Mouse (Mus musculus): ENCODE results near the gene Plxna1. TPM values are rescaled to one million over a fixed set of nuclear protein-coding genes. Genes with fewer than 3 reads are reported as not detected.

Gene Plxna1
- polyA plus RNA-seq, 1 experiment from 2014 or later: 35.6 TPM

- Histone ChIP-seq H3K4me1 (replicated peaks; ENCODE audit: control insufficient read depth, insufficient read depth, low read length) (no peaks in the 10 kb centered on the region), H3K9me3 (ENCODE audit: control insufficient read depth, low read length) (no peaks in the 10 kb centered on the region), H3K4me2 (replicated peaks; ENCODE audit: low read depth, low read length) (no peak overlapping the region), H3K9ac (ENCODE audit: low read depth, low read length) (no peak overlapping the region), H3K36me3 (ENCODE audit: control insufficient read depth, insufficient read depth, low read length) (no peaks in the 10 kb centered on the region), H3K4me3 (ENCODE audit: low read depth, low read length) (no peak overlapping the region), H3K27ac (ENCODE audit: low read depth, low read length) (no peak overlapping the region), H3K27me3 (ENCODE audit: control insufficient read depth, insufficient read depth, low read length) (no peaks in the 10 kb centered on the region)
- no peak for DNase-seq (ENCODE audit: low spot score)
- ATAC-seq (ENCODE audit: low FRiP score): no peak
- 94% methylated on average over 4 of the region's 4 CpGs for WGBS
These were observed 35.5 kb upstream of the Plxna1 start for GRCm38 (mm10) chr6:89397919-89398318.

GRCm38 (mm10) chr6:89393820-89394219, 31.4 kb upstream of the Plxna1 start:
- Histone ChIP-seq H3K27me3 (ENCODE audit: control insufficient read depth, insufficient read depth, low read length) (no peaks in the 10 kb centered on the region), H3K36me3 (ENCODE audit: control insufficient read depth, insufficient read depth, low read length) (no peaks in the 10 kb centered on the region), H3K9me3 (ENCODE audit: control insufficient read depth, low read length) (no peaks in the 10 kb centered on the region), H3K27ac (ENCODE audit: low read depth, low read length) (no peak overlapping the region), H3K9ac (ENCODE audit: low read depth, low read length) (no peak overlapping the region), H3K4me1 (replicated peaks; ENCODE audit: control insufficient read depth, insufficient read depth, low read length) (no peaks in the 10 kb centered on the region), H3K4me2 (replicated peaks; ENCODE audit: low read depth, low read length) (no peak overlapping the region), H3K4me3 (ENCODE audit: low read depth, low read length) (no peak overlapping the region)
- ATAC-seq (ENCODE audit: low FRiP score) (no peak), DNase-seq (ENCODE audit: low spot score) (no peak)
- 89% methylated on average over 2 of the region's 2 CpGs for WGBS

GRCm38 (mm10) chr6:89392213-89392612, 29.8 kb upstream of the Plxna1 start:
- Histone ChIP-seq H3K27ac (ENCODE audit: low read depth, low read length) (no peak overlapping the region), H3K4me1 (replicated peaks; ENCODE audit: control insufficient read depth, insufficient read depth, low read length) (no peaks in the 10 kb centered on the region), H3K36me3 (ENCODE audit: control insufficient read depth, insufficient read depth, low read length) (no peaks in the 10 kb centered on the region), H3K9me3 (ENCODE audit: control insufficient read depth, low read length) (no peaks in the 10 kb centered on the region), H3K9ac (ENCODE audit: low read depth, low read length) (no peak overlapping the region), H3K4me2 (replicated peaks; ENCODE audit: low read depth, low read length) (no peak overlapping the region), H3K27me3 (ENCODE audit: control insufficient read depth, insufficient read depth, low read length) (no peaks in the 10 kb centered on the region), H3K4me3 (ENCODE audit: low read depth, low read length) (no peak overlapping the region)
- no peak for ATAC-seq (ENCODE audit: low FRiP score)
- no peak for DNase-seq (ENCODE audit: low spot score)
- 96% methylated on average over 2 of the region's 2 CpGs for WGBS

GRCm38 (mm10) chr6:89389771-89390170, 27.4 kb upstream of the Plxna1 start:
- DNase-seq (ENCODE audit: low spot score) (peak; percentile 27), ATAC-seq (ENCODE audit: low FRiP score) (peak; percentile 70; the same call in 1 of the 2 replicates)
- Histone ChIP-seq H3K4me2 (replicated peaks; ENCODE audit: low read depth, low read length) (no peak overlapping the region), H3K36me3 (ENCODE audit: control insufficient read depth, insufficient read depth, low read length) (no peaks in the 10 kb centered on the region), H3K9me3 (ENCODE audit: control insufficient read depth, low read length) (no peaks in the 10 kb centered on the region), H3K27ac (ENCODE audit: low read depth, low read length) (0 out of 2 replicates have a peak overlapping the region, but pooled peaks have one; percentile 45), H3K9ac (ENCODE audit: low read depth, low read length) (no peak overlapping the region), H3K4me1 (replicated peaks; ENCODE audit: control insufficient read depth, insufficient read depth, low read length) (no peaks in the 10 kb centered on the region), H3K27me3 (ENCODE audit: control insufficient read depth, insufficient read depth, low read length) (no peaks in the 10 kb centered on the region), H3K4me3 (ENCODE audit: low read depth, low read length) (no peak overlapping the region)
- WGBS: 64% methylated on average over 7 of the region's 7 CpGs

GRCm38 (mm10) chr6:89386956-89387355, 24.5 kb upstream of the Plxna1 start:
- DNase-seq (ENCODE audit: low spot score): no peak
- Histone ChIP-seq H3K9me3 (ENCODE audit: control insufficient read depth, low read length) (no peaks in the 10 kb centered on the region), H3K36me3 (ENCODE audit: control insufficient read depth, insufficient read depth, low read length) (no peaks in the 10 kb centered on the region), H3K9ac (ENCODE audit: low read depth, low read length) (no peak overlapping the region), H3K4me3 (ENCODE audit: low read depth, low read length) (no peak overlapping the region), H3K4me2 (replicated peaks; ENCODE audit: low read depth, low read length) (no peak overlapping the region), H3K27ac (ENCODE audit: low read depth, low read length) (no peak overlapping the region), H3K27me3 (ENCODE audit: control insufficient read depth, insufficient read depth, low read length) (no peaks in the 10 kb centered on the region), H3K4me1 (replicated peaks; ENCODE audit: control insufficient read depth, insufficient read depth, low read length) (no peaks in the 10 kb centered on the region)
- ATAC-seq (ENCODE audit: low FRiP score): no peak
- 77% methylated on average over 1 of the region's 1 CpGs for WGBS

GRCm38 (mm10) chr6:89384699-89385098, 22.3 kb upstream of the Plxna1 start:
- H3K36me3 ChIP-seq (ENCODE audit: control insufficient read depth, insufficient read depth, low read length): no peaks in the 10 kb centered on the region
- H3K4me3 ChIP-seq (ENCODE audit: low read depth, low read length): no peak overlapping the region
- H3K4me1 ChIP-seq (replicated peaks; ENCODE audit: control insufficient read depth, insufficient read depth, low read length): peaks cover 3% of the 10 kb centered on the region; the same call in 1 of the 2 replicates
- no peak overlapping the region for H3K4me2 ChIP-seq (replicated peaks; ENCODE audit: low read depth, low read length)
- no peaks in the 10 kb centered on the region for H3K27me3 ChIP-seq (ENCODE audit: control insufficient read depth, insufficient read depth, low read length)
- no peak overlapping the region for H3K27ac ChIP-seq (ENCODE audit: low read depth, low read length)
- H3K9ac ChIP-seq (ENCODE audit: low read depth, low read length): no peak overlapping the region
- ATAC-seq (ENCODE audit: low FRiP score): no peak
- WGBS: 94% methylated on average over 2 of the region's 2 CpGs
- DNase-seq (ENCODE audit: low spot score): no peak
- no peaks in the 10 kb centered on the region for H3K9me3 ChIP-seq (ENCODE audit: control insufficient read depth, low read length)

GRCm38 (mm10) chr6:89381851-89382250, 19.4 kb upstream of the Plxna1 start:
- Histone ChIP-seq H3K4me3 (ENCODE audit: low read depth, low read length) (no peak overlapping the region), H3K4me2 (replicated peaks; ENCODE audit: low read depth, low read length) (no peak overlapping the region), H3K4me1 (replicated peaks; ENCODE audit: control insufficient read depth, insufficient read depth, low read length) (peaks cover 3% of the 10 kb centered on the region; the same call in 1 of the 2 replicates), H3K27me3 (ENCODE audit: control insufficient read depth, insufficient read depth, low read length) (no peaks in the 10 kb centered on the region), H3K9ac (ENCODE audit: low read depth, low read length) (no peak overlapping the region), H3K9me3 (ENCODE audit: control insufficient read depth, low read length) (no peaks in the 10 kb centered on the region), H3K27ac (ENCODE audit: low read depth, low read length) (no peak overlapping the region), H3K36me3 (ENCODE audit: control insufficient read depth, insufficient read depth, low read length) (no peaks in the 10 kb centered on the region)
- DNase-seq (ENCODE audit: low spot score): peak; percentile 8
- WGBS: 12% methylated on average over 5 of the region's 5 CpGs
- ATAC-seq (ENCODE audit: low FRiP score): 0 out of 2 replicates have a peak, but pooled peaks have one; percentile 21

- H3K27ac ChIP-seq (ENCODE audit: low read depth, low read length): no peak overlapping the region
- ATAC-seq (ENCODE audit: low FRiP score) (no peak), DNase-seq (ENCODE audit: low spot score) (no peak)
- 41% methylated on average over 3 of the region's 3 CpGs for WGBS
- no peaks in the 10 kb centered on the region for H3K27me3 ChIP-seq (ENCODE audit: control insufficient read depth, insufficient read depth, low read length)
- H3K4me2 ChIP-seq (replicated peaks; ENCODE audit: low read depth, low read length): no peak overlapping the region
- H3K36me3 ChIP-seq (ENCODE audit: control insufficient read depth, insufficient read depth, low read length): no peaks in the 10 kb centered on the region
- peaks cover 3% of the 10 kb centered on the region; the same call in 1 of the 2 replicates for H3K4me1 ChIP-seq (replicated peaks; ENCODE audit: control insufficient read depth, insufficient read depth, low read length)
- H3K9me3 ChIP-seq (ENCODE audit: control insufficient read depth, low read length): no peaks in the 10 kb centered on the region
- no peak overlapping the region for H3K9ac ChIP-seq (ENCODE audit: low read depth, low read length)
- H3K4me3 ChIP-seq (ENCODE audit: low read depth, low read length): no peak overlapping the region
These were observed 18.8 kb upstream of the Plxna1 start for GRCm38 (mm10) chr6:89381172-89381571.

GRCm38 (mm10) chr6:89380751-89381150, 18.3 kb upstream of the Plxna1 start:
- Histone ChIP-seq H3K9ac (ENCODE audit: low read depth, low read length) (no peak overlapping the region), H3K27me3 (ENCODE audit: control insufficient read depth, insufficient read depth, low read length) (no peaks in the 10 kb centered on the region), H3K4me1 (replicated peaks; ENCODE audit: control insufficient read depth, insufficient read depth, low read length) (peaks cover 3% of the 10 kb centered on the region; the same call in 1 of the 2 replicates), H3K4me3 (ENCODE audit: low read depth, low read length) (no peak overlapping the region), H3K36me3 (ENCODE audit: control insufficient read depth, insufficient read depth, low read length) (no peaks in the 10 kb centered on the region), H3K4me2 (replicated peaks; ENCODE audit: low read depth, low read length) (no peak overlapping the region), H3K27ac (ENCODE audit: low read depth, low read length) (no peak overlapping the region), H3K9me3 (ENCODE audit: control insufficient read depth, low read length) (no peaks in the 10 kb centered on the region)
- DNase-seq (ENCODE audit: low spot score) (no peak), ATAC-seq (ENCODE audit: low FRiP score) (no peak)
- 32% methylated on average over 3 of the region's 3 CpGs for WGBS
